Mouse (Mus musculus) heart, postnatal 10 days (tissue): Measurements from ENCODE around the gene Ncs1. TPM values are rescaled to one million over a fixed set of nuclear protein-coding genes. Genes with fewer than 3 reads are reported as not detected.

Experiments
- DNase-seq, 2 experiments: peaks; one replicate each; pipeline ENCODE4 v3.0.0; 2021
- intact Hi-C: fragments of 180-260 bp; cut with DNase I; formaldehyde crosslinking; loops from one replicate; pipeline ENCODE4 v1.15.1; 2025
- total RNA-seq, 2 experiments: library from RNA; stranded (reverse); gene quantifications; 2 replicates each; pipeline ENCODE4 v1.2.3; 2021

Ncs1 gene
- total RNA-seq, 2 experiments from 2014 or later = 10.8 to 17.1 TPM

GRCm38 (mm10) chr2:31318162-31318561 is 72.5 kb downstream of the Ncs1 start:
- intact Hi-C loops = no loop called here

GRCm38 (mm10) chr2:31319200-31319599 is 73.6 kb downstream of the Ncs1 start:
- DNase-seq = no peak
- intact Hi-C loops = no loop called here

More at GRCm38 (mm10) chr2:31318162-31318561, 72.5 kb downstream of the Ncs1 start:
- DNase-seq = no peak

DNA sequence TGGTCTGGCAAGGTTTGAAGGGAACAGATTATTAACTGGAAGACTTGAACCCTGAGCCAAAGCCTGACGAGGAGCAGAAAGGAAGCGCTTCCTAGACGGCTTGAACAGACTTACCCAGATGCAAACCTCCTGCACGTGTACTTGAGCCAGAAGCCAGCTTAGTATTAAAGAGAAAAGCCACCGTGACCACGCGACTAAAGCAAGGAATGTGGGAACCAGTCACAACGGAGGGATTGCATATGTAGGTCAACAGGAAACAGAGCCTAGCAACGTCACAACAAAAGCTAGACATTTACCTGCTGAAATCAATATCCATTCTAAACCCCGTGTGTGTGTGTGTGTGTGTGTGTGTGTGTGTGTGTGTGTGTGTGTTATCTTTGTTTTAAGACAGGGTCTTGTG is 81.6 kb downstream of the Ncs1 start:
- intact Hi-C loops = no loop called here
- DNase-seq = no peak

DNA sequence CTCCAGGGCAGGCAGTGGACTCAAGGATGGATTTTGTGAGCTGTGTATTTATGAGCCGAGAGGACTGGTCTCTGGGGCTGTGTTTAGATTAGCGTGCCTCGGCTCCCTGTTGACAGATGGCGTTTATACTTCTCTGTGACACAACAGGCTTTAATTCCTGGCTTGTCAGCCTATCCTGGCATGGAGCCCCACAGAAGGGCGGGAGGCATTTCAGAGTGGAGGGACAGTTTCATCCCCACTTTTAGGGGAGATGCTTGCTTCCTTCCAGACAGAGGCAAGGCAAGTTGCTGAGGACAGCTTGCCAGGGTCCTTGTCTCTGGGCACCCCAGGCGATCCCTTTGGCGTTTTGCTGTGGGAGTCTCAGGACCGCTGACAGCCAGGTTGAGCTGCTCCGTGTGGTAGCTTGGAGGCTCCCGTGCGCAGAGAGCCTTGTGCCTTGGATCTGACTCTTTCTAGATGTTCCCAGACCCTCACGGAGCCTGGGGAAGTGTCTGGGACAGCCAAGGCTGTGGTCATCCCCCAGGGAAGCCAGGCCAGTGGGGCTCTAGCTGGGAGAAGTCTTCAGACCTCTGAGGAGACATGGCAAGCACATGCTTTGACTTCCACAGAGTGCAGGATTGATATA is 92.2 kb downstream of the Ncs1 start:
- peak; percentile 66 to 73 for DNase-seq
- intact Hi-C loops = no loop called here

- DNase-seq = peak; percentile 82 to 83
- intact Hi-C loops = no loop called here
These were observed 94.2 kb downstream of the Ncs1 start for GRCm38 (mm10) chr2:31339826-31340225.

DNA sequence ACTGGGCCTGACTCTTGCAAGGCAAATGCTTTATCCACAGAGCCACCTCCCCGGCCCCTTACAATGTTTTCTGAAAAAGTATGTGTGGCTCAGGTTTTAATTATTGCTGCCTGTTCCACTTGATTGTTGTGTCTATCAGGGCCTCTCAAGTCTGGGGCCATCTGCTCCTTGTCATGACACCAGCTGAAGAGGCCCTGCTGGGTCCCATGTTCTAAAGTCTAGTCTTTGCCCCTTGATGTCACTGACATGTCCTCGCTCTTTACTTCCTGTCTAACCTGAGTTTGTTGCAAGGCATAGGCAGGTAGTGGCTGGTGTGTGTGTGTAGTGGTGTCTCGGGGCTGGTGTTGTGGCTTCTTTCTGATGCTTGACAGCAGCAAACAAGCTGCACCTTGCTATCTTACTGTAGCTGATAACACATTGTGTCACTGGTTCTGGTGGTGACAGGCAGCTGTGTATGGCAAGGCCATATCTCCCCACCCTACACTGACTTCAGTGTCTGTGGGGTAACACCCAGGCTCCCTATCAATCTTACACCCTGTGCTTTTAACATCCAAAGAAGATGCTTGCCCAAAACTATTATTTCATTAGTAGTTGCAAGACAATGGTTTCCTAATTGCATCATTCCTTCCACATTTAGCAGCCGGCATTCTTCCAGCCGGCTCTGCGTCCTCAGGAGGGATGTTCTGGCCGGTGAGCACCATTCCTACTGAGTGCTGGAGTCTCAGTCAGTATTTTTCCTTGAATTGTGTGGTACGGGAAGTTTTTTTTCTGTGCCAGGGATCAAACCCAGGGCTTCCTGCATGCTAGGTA is 96.3 kb downstream of the Ncs1 start:
- intact Hi-C loops = no loop called here
- DNase-seq = peak; percentile 50 to 69

Other genes with a start within 250 kb of the Ncs1 start
- 10 to 100 TPM; 48.6 to 60.9 TPM for gene Fnbp1, start 103.8 kb upstream of the Ncs1 start, total RNA-seq
- 10 to 100 TPM; 42.1 to 42.3 TPM for gene Gpr107, start 93.5 kb upstream of the Ncs1 start, total RNA-seq
- gene Hmcn2, start 68.6 kb downstream of the Ncs1 start, total RNA-seq = 10 to 100 TPM; 23.4 to 24.3 TPM
- 1 to 10 TPM; 3.4 to 4.2 TPM for gene Ass1, start 224.4 kb downstream of the Ncs1 start, total RNA-seq